Mouse (Mus musculus): ENCODE data around the gene Fgfr2.

Fgfr2 gene

GRCm38 (mm10) chr7:132597251-132598041 is 525.7 kb downstream of the Fgfr2 start:
- no peak for DNase-seq (ENCODE audit: low read depth in 2 of 2, low spot score in 2 of 2)

- DNase-seq (ENCODE audit: low read depth in 2 of 2, low spot score in 2 of 2), result no peak
Measured at GRCm38 (mm10) chr7:132596557-132597250, 526.4 kb downstream of the Fgfr2 start.

DNA sequence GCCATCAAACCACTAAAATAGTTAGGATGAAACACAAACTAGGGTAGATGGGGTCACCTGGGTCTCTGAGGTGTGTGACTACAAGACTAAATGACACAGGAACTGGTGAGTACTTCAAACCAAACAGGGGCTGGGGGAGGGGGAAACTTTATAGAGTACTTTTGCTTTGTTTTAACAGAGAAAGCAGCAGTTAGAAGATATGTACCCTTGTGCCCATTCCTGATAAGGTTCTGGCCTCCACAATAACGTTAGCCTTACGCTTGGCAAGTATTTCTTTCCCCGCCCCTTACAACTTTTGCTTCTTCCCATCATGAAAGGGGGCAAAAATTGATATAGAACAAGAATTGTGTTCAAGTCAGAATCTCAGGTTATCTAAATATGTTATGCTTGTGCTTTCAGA is 527.4 kb downstream of the Fgfr2 start:
- DNase-seq (ENCODE audit: low read depth in 2 of 2, low spot score in 2 of 2), result no peak

DNA sequence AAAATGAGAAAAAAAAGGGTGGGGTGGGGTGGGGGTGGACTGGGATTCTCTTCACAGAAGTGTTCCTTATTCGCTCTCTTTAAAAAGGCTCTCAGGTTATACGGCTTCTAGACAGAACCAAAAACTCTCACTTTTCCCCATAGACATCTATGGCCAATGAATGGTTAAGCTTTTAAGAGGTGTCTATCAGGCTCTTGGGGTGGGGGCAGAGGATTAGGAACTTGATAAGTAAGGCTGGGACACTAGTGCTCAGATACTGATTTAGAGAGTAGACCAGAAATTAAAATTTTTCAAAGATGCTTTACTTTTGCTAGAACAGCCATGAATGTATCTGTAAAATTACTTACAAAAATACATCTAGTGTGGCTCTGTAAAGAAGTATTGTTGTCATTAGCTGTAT is 528.8 kb downstream of the Fgfr2 start:
- DNase-seq (ENCODE audit: low read depth in 2 of 2, low spot score in 2 of 2), result no peak

DNA sequence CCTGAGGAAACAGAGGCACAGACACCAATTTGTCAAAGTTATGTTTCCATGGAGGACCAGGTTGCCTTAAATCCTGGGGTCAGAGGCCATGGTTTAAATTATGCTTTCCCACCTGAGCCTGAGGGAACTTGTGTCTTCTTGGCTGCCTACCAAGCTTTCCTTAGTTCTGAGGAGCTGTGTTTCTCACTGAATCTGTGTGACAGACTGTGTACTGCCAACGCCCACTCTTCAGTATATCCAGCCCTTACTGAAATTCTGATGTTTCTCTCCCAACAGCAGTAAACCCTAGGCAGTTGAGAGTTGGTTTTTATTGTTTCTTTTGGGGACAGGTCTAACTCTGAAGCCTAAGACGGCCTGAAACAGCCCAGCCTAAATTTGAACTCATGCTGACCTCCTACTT is 529.4 kb downstream of the Fgfr2 start:
- DNase-seq (ENCODE audit: low read depth in 2 of 2, low spot score in 2 of 2), result no peak

DNA sequence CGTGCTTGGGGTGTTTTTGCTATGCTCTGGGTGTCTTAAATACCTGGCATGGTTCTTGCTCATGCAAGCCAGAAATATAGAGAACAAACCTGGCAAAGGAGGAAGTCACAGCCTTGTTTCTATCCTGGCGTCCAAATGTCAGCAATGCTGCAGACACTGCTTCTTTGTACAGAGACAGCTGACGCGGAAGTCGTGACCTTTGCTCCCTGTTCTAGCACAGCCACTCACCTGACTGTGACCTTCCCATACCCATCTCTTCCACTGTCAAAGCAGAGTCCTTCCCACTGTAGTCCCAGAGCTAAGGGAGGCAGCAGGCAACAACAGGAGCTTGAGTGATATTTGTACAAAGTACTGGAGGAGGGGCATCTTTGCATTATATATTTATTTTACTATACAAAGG is 533.5 kb downstream of the Fgfr2 start:
- DNase-seq (ENCODE audit: low read depth in 2 of 2, low spot score in 2 of 2), result no peak

GRCm38 (mm10) chr7:132587167-132587566 is 536.0 kb downstream of the Fgfr2 start:
- DNase-seq (ENCODE audit: low read depth in 2 of 2, low spot score in 2 of 2), result no peak

DNA sequence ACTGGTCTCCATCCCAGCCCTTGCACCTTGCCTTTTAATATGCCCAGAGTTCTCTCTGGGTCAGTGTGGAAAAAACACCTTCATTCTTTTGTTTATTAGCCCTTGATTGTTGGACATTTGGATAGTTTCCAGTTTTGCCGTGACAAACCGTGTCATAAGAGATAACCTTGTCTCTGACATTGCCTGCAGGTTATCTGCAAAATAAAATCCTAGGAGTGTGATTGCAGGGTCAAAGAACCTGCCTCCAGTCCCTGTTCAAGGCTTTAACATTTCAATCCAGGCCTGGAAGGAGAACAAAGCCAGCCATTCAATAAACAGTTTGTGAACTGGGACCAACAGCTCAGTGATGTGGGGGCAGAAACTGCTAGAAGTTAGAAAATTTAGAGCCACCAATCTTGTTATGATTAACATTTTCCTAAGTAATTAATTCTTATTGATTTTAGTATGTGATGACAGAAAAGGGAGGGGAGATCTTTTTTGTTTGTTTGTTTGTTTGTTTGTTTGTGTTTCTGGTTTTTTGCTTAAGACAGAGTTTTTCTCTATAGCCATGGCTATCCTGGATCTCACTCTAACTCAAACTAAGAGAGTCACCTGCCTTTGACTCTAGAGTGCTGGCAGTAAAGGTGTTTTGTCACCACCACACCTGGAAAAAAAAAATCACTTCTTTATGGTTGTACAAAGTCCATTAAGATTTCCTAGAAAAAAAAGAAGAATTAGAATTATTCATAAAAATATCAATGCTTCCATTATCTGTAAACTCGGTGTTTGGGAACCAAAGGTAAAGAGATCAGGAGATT is 537.3 kb downstream of the Fgfr2 start:
- no peak for DNase-seq (ENCODE audit: low read depth in 2 of 2, low spot score in 2 of 2)

GRCm38 (mm10) chr7:132581441-132581840 is 541.7 kb downstream of the Fgfr2 start:
- no peak for DNase-seq (ENCODE audit: low read depth in 2 of 2, low spot score in 2 of 2)

DNA sequence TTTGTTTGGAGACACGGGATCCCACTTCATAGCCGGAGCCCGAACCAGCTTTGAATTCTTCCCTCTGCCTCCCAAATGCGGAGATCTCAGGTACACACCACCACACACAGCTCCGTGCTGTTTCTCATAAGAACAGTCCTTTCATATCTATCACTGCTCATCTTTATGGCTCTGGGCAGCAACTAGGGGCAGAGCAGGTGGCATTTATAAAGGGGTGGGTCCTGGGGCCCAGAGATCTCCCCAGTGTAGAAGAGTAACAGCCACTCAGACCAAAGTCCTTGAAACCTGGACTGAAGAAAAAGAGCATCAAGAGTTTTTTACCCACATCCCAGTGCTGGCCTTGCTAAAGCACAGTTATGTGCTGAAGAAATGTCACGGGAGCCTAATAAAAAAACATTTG is 542.6 kb downstream of the Fgfr2 start:
- DNase-seq (ENCODE audit: low read depth in 2 of 2, low spot score in 2 of 2), result no peak

DNA sequence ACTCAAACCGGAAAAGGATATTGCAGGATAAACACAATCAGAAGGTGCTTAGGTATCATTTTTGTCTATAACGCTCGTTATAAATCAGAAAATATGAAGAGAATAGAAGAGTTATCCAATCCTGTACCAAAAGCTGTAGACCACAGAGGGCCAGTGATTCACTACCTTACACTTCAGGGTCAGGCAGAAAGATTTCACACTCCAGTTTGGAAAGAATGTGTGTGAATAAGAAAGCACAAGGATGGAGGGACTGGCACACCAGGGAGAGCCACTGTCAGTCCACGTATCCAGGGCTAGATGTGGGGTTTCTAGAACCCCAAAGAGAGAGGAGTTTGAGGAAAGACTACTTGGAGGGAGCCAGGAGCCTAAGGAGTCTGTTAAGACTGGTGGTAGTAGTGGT is 546.3 kb downstream of the Fgfr2 start:
- no peak for DNase-seq (ENCODE audit: low read depth in 2 of 2, low spot score in 2 of 2)

DNA sequence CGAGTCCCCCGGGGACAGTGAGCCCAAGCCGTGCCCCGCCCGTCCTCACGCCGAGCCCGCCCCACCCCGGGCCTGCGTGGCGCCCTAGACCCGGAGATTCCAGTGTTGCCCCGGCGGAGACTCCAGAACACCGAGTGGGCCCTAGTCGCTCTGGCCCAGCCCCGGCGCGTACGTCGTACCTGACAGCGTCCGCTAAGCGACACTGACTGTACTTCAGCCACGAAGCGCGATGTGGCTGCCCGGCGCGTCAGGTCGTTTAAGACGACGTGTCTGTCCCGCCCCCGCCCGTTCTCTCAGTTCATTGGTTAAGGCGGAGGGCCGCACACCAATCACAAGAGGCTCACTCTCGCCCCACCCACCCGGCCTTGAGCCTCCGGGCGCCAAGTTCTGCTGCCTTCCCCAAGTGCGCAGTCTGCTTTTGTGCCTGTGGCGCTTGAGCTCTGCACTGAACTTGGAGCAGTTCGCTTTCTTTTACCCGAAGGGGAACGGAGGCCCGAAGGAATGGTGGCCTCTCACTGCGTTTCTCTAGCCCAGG is 547.0 kb downstream of the Fgfr2 start, which contains the start of gene Oat:
Oat (minus strand) TSS at position 283 of the 535 bp plus-strand sequence.
- DNase-seq (ENCODE audit: low read depth in 2 of 2, low spot score in 2 of 2), result peak; percentile 89 to 93

GRCm38 (mm10) chr7:132575623-132576022 is 547.5 kb downstream of the Fgfr2 start:
- peak; percentile 56 to 69 for DNase-seq (ENCODE audit: low read depth in 2 of 2, low spot score in 2 of 2)

GRCm38 (mm10) chr7:132574646-132575045 is 548.5 kb downstream of the Fgfr2 start:
- no peak for DNase-seq (ENCODE audit: low read depth in 2 of 2, low spot score in 2 of 2)

GRCm38 (mm10) chr7:132573205-132573604 is 549.9 kb downstream of the Fgfr2 start:
- DNase-seq (ENCODE audit: low read depth in 2 of 2, low spot score in 2 of 2), result no peak

DNA sequence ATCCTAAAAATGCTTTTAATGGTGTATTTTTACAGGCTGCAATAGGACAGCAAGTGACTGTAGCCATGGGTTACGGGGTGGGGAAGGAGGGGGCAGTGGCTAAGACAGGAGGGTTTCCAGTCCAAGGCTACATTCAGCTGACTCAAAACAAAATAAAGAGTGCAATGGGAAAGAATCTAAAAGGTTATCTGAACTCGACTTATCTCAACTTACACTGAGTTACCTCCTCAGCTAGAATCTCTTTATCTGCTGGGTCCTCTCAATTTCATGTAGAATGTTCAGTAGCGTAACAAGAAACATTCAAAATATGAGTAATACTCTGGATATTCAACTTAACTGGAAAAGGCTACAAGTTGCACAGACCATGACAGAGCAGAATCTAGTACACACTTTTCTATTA is 550.4 kb downstream of the Fgfr2 start:
- DNase-seq (ENCODE audit: low read depth in 2 of 2, low spot score in 2 of 2), result no peak

DNA sequence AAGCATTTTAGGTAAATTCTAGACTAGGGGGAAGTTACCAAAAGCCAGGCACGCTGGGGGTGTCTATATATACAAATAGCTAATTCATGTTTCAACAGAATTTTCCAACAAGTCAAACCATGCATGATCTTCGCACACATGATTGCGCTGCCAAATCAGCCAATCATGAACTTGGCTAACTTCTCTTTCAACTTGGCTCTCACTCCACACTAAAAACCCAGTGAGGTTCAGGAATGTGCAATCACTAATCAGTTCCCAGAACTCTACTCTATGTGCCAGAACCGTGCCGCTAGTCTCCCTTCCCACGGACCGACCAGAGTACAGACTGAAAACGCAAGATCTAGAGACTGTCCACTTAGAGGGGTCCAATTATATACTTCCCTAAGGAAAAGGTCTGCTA is 551.7 kb downstream of the Fgfr2 start:
- DNase-seq (ENCODE audit: low read depth in 2 of 2, low spot score in 2 of 2), result no peak

DNA sequence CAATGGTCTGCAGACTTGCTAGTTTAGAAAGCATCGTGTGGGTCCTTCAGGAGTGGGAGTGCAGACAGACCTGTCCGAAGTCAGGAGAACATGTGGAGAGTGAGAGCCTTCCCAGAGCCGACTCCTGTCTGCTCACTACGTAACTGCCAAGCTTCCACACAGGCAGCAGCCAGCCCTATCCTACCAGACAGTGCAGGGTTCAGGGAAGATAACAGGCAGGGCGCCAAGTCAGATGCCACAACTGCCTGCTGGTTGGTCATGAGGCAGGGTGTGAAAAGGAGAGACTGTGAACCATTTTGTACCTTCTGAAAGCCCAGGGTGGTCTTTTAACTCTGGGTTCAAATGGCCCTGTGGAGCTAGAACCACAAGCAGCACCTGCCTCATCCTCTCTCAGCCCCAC is 553.1 kb downstream of the Fgfr2 start:
- no peak for DNase-seq (ENCODE audit: low read depth in 2 of 2, low spot score in 2 of 2)

DNA sequence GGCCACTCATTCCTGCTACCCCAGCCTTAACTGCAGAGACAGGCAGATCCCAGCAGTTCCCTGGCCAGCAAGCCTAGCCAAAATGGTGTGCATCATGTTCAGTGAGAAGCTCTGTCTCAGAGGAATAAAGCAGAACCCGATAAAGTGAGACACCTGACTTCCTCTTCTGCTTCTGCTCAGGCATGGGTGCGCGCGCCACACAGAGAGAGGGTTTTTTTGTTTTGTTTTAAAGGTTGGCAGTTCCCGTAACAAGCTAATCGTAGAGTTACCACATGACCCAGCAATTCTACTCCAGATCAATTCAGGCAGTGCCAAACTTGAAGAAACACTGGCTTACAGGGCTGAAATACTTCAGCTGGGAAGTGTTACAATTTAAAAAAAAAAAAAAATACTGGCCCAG is 554.3 kb downstream of the Fgfr2 start:
- DNase-seq (ENCODE audit: low read depth in 2 of 2, low spot score in 2 of 2), result peak in 1 of 2 experiments; percentile 32

- no peak for DNase-seq (ENCODE audit: low read depth in 2 of 2, low spot score in 2 of 2)
Measured at GRCm38 (mm10) chr7:132565831-132566230, 557.3 kb downstream of the Fgfr2 start.

GRCm38 (mm10) chr7:132559138-132559766 is 563.9 kb downstream of the Fgfr2 start:
- DNase-seq (ENCODE audit: low read depth in 2 of 2, low spot score in 2 of 2), result no peak
